Comparison of ENCODE assay signal across 9 mouse cellular contexts in the genomic region with DNA sequence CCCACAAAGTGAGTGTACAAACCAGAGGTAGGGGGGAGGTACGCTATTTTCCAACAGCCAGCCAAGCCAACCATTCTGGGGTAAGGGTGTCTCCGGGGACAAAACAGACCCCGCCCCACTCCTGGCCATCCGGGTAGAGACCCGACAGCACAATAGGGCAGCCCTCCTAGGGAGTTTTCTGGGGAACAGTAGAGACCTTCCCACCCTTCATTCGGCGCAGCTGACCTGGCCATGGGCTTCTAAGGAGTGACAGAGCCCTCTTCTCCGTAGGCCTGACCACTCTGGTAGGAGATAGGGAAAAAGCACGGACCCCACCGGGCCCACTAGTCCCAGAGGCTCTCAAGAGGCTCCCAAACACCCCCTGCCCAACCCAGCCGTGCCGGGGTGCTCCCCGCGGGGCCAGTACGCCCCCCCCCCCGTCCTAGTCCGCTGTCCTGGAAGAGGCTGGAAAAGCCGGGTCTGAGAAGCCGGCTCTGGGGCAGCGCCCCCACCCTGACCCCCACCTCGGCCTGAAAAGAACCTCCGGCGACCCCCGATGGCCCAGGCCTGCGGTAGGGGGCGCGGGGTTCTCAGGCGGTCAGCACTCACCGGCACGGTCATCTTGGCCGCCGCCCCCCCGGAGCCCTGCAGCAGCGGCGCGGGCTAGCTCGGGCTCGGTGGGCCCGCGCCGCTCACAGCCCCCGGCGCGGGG. TPM values are rescaled to one million over a fixed set of nuclear protein-coding genes. Genes with fewer than 3 reads are reported as not detected.
A peak's percentile ranks its signal among the peaks of the same experiment; 100 is the strongest.
DNase-seq lines count a peak whose midpoint lies in the region; ATAC-seq lines count a peak whose summit lies in the region.
"Had no signal": no experiment of that assay in that cellular context is flagged by ENCODE, and none has a peak within 500 bp of the region (broad histone marks: within the 10 kb centered on the region; RNA-seq: fewer than 3 reads in every experiment).

No protein-coding gene starts in this region.

- H3K27me3 ChIP-seq in erythroblast, embryonic 14.5 days (ENCODE audit: control insufficient read depth) = peaks cover 74% of the 10 kb centered on the region
- no peaks in the 10 kb centered on the region for H3K27me3 ChIP-seq in forebrain, embryonic 16.5 days (replicated peaks; ENCODE audit: control insufficient read depth, insufficient read depth, low read length)
- no peaks in the 10 kb centered on the region for H3K27me3 ChIP-seq in limb, embryonic 11.5 days (ENCODE audit: control insufficient read depth, insufficient read depth, low read length)

- peak overlapping the region; percentile 85 for H3K4me2 ChIP-seq in forebrain, embryonic 16.5 days (ENCODE audit: low read length)
- peak overlapping the region; percentile 70 for H3K4me2 ChIP-seq in limb, embryonic 11.5 days (ENCODE audit: low read depth, severe bottlenecking)

- peak overlapping the region; percentile 82 for H3K27ac ChIP-seq in forebrain, embryonic 16.5 days (ENCODE audit: low read length)
- peak overlapping the region; percentile 47; the same call in 1 of the 2 replicates for H3K27ac ChIP-seq in limb, embryonic 11.5 days (replicated peaks; ENCODE audit: low read depth, low read length)

- peaks cover 1% of the 10 kb centered on the region; the same call in 1 of the 2 replicates for H3K4me1 ChIP-seq in erythroblast, embryonic 14.5 days (ENCODE audit: control insufficient read depth)
- peaks cover 62% of the 10 kb centered on the region for H3K4me1 ChIP-seq in forebrain, embryonic 16.5 days (replicated peaks; ENCODE audit: control insufficient read depth, insufficient read depth, low read length)
- H3K4me1 ChIP-seq in limb, embryonic 11.5 days (ENCODE audit: control insufficient read depth, insufficient read depth, low read length) = peaks cover 39% of the 10 kb centered on the region

- no peak for ATAC-seq in erythroblast, adult 5-6 weeks (replicated peaks; ENCODE audit: low FRiP score, poor library complexity, severe bottlenecking)
- peak; percentile 5 for ATAC-seq in forebrain, embryonic 16.5 days
- ATAC-seq in limb, embryonic 11.5 days (ENCODE audit: insufficient number of reproducible peaks, low FRiP score, low TSS enrichment, low read depth) = peak; percentile 14; the same call in 1 of the 2 replicates
- ATAC-seq in megakaryocyte-erythroid progenitor cell, adult 5-6 weeks (replicated peaks; ENCODE audit: low FRiP score, low TSS enrichment, poor library complexity, severe bottlenecking) = no peak

- H3K9ac ChIP-seq in forebrain, embryonic 16.5 days (replicated peaks; ENCODE audit: low read depth, low read length) = peak overlapping the region; percentile 91
- peak overlapping the region; percentile 89 for H3K9ac ChIP-seq in limb, embryonic 11.5 days (ENCODE audit: low read length)

- peak; percentile 61 for DNase-seq in MN1 (ENCODE audit: low spot score)
- peak; percentile 67 for DNase-seq in limb, embryonic 11.5 days (ENCODE audit: low spot score)
- peak; percentile 47 for DNase-seq in retina, postnatal 1 day
- no peak for DNase-seq in right cerebral cortex, postnatal 14 days

- peak overlapping the region; percentile 53 for H3K4me3 ChIP-seq in erythroblast, embryonic 14.5 days (replicated peaks)
- H3K4me3 ChIP-seq in forebrain, embryonic 16.5 days (replicated peaks; ENCODE audit: low read length) = peak overlapping the region; percentile 90
- peak overlapping the region; percentile 92 for H3K4me3 ChIP-seq in limb, embryonic 11.5 days (ENCODE audit: low read depth, low read length)

- no peaks in the 10 kb centered on the region; the same call in 1 of the 2 replicates for H3K36me3 ChIP-seq in erythroblast, embryonic 14.5 days (ENCODE audit: control insufficient read depth)
- H3K36me3 ChIP-seq in forebrain, embryonic 16.5 days (ENCODE audit: control insufficient read depth, insufficient read depth) = no peaks in the 10 kb centered on the region
- H3K36me3 ChIP-seq in limb, embryonic 11.5 days (ENCODE audit: control insufficient read depth, insufficient read depth, low read length) = no peaks in the 10 kb centered on the region

- WGBS in forebrain, embryonic 16.5 days = 2% methylated on average over 36 of the region's 44 CpGs
- WGBS in limb, embryonic 11.5 days = 0% methylated on average over 27 of the region's 44 CpGs

- no peaks in the 10 kb centered on the region for H3K9me3 ChIP-seq in erythroblast, embryonic 14.5 days (ENCODE audit: control insufficient read depth, low read length)
- H3K9me3 ChIP-seq in forebrain, embryonic 16.5 days (ENCODE audit: control insufficient read depth, low read length) = no peaks in the 10 kb centered on the region
- H3K9me3 ChIP-seq in limb, embryonic 11.5 days (ENCODE audit: control insufficient read depth, low read length) = no peaks in the 10 kb centered on the region

RNA-seq across cellular contexts. Expression of gene Bcar1, which starts 0.4 kb away (rescaled TPM):
- 0.05 and 0.07 TPM in 2 replicates for polyA plus RNA-seq in erythroblast, embryonic 14.5 days (2012)
- not detected in 2 replicates for total RNA-seq in erythroblast, adult 5-6 weeks (2015; ENCODE audit: low replicate concordance)
- total RNA-seq in erythroblast, adult 5-6 weeks (2017; ENCODE audit: low replicate concordance) = not detected in 2 replicates
- 45.9 and 52.5 TPM in 2 replicates for polyA plus RNA-seq in forebrain, embryonic 16.5 days (2015; fragmentation: Nextera tagmentation; extraction: Ambion mirVana)
- 40.4 and 47.9 TPM in 2 replicates for polyA plus RNA-seq in limb, embryonic 11.5 days (2014; fragmentation: Nextera tagmentation; extraction: Ambion mirVana)
- total RNA-seq in megakaryocyte-erythroid progenitor cell, adult 5-6 weeks (2014; fragmentation: Nextera tagmentation) = 0.17 TPM in 1 of 2 replicates, not detected in the other
- total RNA-seq in megakaryocyte-erythroid progenitor cell, adult 5-6 weeks (2017) = not detected in 2 replicates

RNA-seq across cellular contexts. Expression of gene Ctrb1, which starts 52.4 kb away (rescaled TPM):
- polyA plus RNA-seq in erythroblast, embryonic 14.5 days (2012) = not detected in 2 replicates
- not detected in 2 replicates for total RNA-seq in erythroblast, adult 5-6 weeks (2015; ENCODE audit: low replicate concordance)
- not detected in 2 replicates for total RNA-seq in erythroblast, adult 5-6 weeks (2017; ENCODE audit: low replicate concordance)
- not detected in 2 replicates for polyA plus RNA-seq in forebrain, embryonic 16.5 days (2015; fragmentation: Nextera tagmentation; extraction: Ambion mirVana)
- polyA plus RNA-seq in limb, embryonic 11.5 days (2014; fragmentation: Nextera tagmentation; extraction: Ambion mirVana) = not detected in 2 replicates
- total RNA-seq in megakaryocyte-erythroid progenitor cell, adult 5-6 weeks (2014; fragmentation: Nextera tagmentation) = not detected in 2 replicates
- total RNA-seq in megakaryocyte-erythroid progenitor cell, adult 5-6 weeks (2017) = not detected in 2 replicates
- total RNA-seq: CH12.LX had no signal

Comparison
In these comparisons a context has a peak if more than half of its experiments do, and no peak if none do; other contexts are left out.
1. ATAC-seq: peak in forebrain, embryonic 16.5 days (single experiment) and limb, embryonic 11.5 days (single experiment); none in erythroblast, adult 5-6 weeks (single experiment) and megakaryocyte-erythroid progenitor cell, adult 5-6 weeks (single experiment).
2. RNA of gene Bcar1, which starts 0.4 kb away (polyA plus RNA-seq): 45.9 to 52.5 TPM in forebrain, embryonic 16.5 days and 40.4 to 47.9 TPM in limb, embryonic 11.5 days; 0.05 to 0.07 TPM in erythroblast, embryonic 14.5 days; every median in the first group is over 10 times any median in the second.
3. Peak in every context shown above with its lines, with median percentiles within 50 percentile points of each other: H3K4me3 ChIP-seq.